Mouse (Mus musculus) lung, postnatal 0 days (tissue): ENCODE data around the gene Nit1.

Experiments
- CTCF ChIP-seq: IDR thresholded peaks from 2 replicates; pipeline ENCODE4 v1.5.1; 2016; ENCODE audit warnings: antibody characterized with exemption, mild to moderate bottlenecking
- EP300 ChIP-seq: IDR thresholded peaks from 2 replicates; pipeline ENCODE4 v1.6.1; 2016; ENCODE audit warnings: antibody characterized with exemption, mild to moderate bottlenecking, control low read depth

DNA sequence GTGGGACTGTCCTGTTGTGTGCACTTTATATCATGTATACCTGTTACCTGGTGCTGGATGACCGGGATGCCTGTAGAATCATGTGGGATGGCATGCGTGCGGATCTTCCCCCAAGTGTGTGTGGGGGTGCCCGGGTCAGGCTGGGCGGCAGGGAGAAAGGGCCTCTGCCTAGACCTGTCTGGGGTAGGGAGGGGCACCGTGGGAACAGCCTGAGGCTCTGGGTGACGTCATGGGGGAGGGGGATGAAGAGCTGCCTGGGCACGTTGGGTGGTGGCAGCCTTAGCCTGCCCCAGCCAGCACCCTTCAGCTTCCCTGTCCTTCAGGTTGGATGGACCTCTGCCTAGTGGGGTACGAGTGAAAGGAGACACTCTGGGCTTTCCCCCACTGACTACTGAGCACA, 38.9 kb upstream of the Nit1 start:
- no peak for TF ChIP-seq CTCF
- no peak for TF ChIP-seq EP300
